Mouse (Mus musculus): ENCODE measurements at regions not wholly inside any gene's neighbourhood (a gene's known extent, or its start where the extent isn't known, plus 50 kb on each side); places are given as distances from the start of the nearest gene placed in this dataset.
A peak's percentile ranks its signal among the peaks of the same experiment; 100 is the strongest.
"Not testable (repeated sequence)": the region's sequence is repeated elsewhere in the genome, so short reads cannot be mapped to it uniquely, and the experiment has no call there.

DNA sequence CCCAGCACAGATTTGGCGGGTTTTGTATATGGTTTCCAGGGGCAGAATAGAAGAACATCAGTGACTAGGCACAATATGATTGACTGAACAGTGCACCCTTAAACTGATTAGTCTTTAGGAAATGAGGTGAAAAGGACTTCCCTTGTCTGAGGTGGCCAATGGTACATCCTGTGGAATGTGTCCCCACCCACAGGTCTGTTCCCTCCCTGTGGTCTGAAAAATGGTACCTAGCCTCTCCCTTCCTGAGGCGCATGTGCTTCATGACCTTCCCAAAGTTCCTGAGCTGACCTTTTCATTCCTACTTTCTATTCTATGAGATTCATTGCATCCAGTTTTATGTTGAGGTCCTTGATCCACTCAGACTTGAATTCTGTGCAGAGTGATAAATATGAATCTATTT is 76.0 kb downstream of the Zfp97 start:
- intact Hi-C loops (cut with DNase I): not testable (repeated sequence)

DNA sequence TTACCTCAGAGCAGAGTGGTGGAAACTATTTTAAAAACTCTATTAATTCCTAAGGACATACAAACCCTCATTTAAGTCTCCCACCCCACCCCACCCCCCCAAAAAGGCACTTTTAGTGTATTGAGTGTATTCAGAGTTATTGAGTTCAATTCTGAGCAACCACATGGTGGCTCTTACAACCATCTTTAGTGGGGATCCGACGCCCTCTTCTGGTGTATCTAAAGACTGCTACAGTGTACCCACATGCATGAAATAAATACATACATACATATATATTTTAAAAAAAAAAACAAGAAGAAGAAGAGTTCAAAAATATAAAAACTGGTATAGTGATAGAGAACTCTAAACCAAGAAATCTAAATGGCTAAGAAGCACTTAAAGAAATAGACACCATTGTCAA is 107.9 kb downstream of the Zfp97 start:
- intact Hi-C loops (cut with DNase I): no loop called here
- DNase-seq (ENCODE audit: low spot score in 2 of 2): no peak

More for the DNA sequence above, 76.0 kb downstream of the Zfp97 start:
- not testable (repeated sequence) for DNase-seq (ENCODE audit: low spot score in 2 of 2)

DNA sequence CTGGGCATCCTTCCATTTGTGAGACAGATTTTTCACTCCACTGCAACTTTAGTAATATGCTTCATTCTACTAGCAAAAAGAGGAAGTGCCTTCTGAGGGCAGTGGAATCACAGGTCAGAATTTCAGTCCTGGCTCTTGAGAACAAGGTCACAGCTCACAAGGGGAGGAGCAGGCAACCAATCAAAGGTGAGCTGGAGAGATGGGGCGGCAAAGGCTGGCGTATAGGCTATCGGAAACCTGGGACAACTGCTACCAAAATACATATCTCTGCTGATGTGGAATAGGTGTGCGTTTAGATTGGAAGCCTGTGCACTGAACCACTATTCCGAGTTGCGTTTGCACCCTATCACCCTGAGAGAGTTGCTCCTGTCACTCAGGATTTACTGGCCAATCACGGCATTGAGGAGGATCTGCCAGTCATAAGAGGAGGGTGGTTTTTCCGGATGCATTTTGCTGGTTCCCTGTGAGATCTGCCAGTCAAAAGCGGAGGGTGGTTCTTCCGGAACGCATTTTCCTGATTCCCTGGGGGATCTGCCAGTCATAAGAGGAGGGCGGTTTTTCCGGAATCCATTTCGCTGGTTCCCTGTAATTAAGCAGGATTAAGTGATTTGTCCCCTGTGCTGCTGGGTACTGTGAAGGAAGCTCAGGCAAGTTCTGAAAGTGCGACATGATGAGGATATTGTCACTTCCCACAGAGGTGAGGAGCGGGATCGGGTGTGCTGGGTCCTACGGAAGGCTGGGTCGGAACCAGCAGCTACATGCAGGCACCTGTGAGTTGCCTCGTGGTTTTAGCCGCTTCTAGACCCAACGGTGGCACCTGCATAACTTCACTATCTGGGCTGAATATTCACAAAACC is 113.3 kb downstream of the Zfp97 start:
- peak; percentile 91 to 96 for DNase-seq (ENCODE audit: low spot score in 2 of 2)
- intact Hi-C loops (cut with DNase I): not testable (repeated sequence)

DNA sequence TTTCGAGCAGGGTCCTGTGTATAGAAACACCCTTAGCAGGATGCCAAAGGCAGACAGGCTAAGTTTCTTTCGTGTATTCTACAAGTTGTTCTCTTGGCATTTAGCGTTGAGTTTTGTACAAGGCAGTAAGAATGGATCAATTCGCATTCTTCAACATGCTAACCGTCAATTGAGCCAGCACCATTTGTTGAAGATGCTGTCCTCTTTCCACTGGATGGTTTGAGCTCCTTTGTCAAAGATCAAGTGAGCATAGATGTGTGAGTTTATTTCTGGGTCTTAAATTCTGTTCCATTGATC is 113.9 kb downstream of the Zfp97 start:
- DNase-seq (ENCODE audit: low spot score in 2 of 2); intact Hi-C loops (cut with DNase I): not testable (repeated sequence)
